Mouse (Mus musculus) thymus, adult 2 months (tissue): Measurements from ENCODE around the gene Plekha5. TPM values are rescaled to one million over a fixed set of nuclear protein-coding genes. Genes with fewer than 3 reads are reported as not detected.

Source experiments
- DNase-seq: peaks from one replicate; pipeline ENCODE4 v3.0.0; 2021
- H3K27ac ChIP-seq: fragments of 200-500 bp; 2 replicates; pipeline ENCODE4 v1.5.1; 2012; ENCODE audit warnings: low read length, control low read depth; ENCODE audit not compliant: control insufficient read depth, insufficient read depth
- H3K27me3 ChIP-seq: fragments of 200-500 bp; 2 replicates; pipeline ENCODE4 v1.6.1; 2012; ENCODE audit warnings: mild to moderate bottlenecking, low read length, moderate library complexity, mixed read lengths; ENCODE audit not compliant: control insufficient read depth, insufficient read depth
- H3K36me3 ChIP-seq: fragments of 200-500 bp; 2 replicates; pipeline ENCODE4 v1.6.1; 2012; ENCODE audit warnings: mild to moderate bottlenecking, low read length, moderate library complexity; ENCODE audit not compliant: control insufficient read depth, insufficient read depth
- H3K4me1 ChIP-seq: fragments of 200-500 bp; replicated peaks from 2 replicates; pipeline ENCODE4 v1.6.1; 2012; ENCODE audit warnings: low read length; ENCODE audit not compliant: control insufficient read depth, insufficient read depth
- H3K4me3 ChIP-seq: fragments of 200-500 bp; 2 replicates; pipeline ENCODE4 v1.5.1; 2012; ENCODE audit warnings: mild to moderate bottlenecking, low read length, control low read depth, moderate library complexity; ENCODE audit not compliant: control insufficient read depth, insufficient read depth
- CTCF ChIP-seq: fragments of 200-500 bp; IDR thresholded peaks from 2 replicates; pipeline ENCODE4 v1.5.1; 2012; ENCODE audit warnings: mild to moderate bottlenecking, control low read depth, low read length, moderate library complexity, borderline replicate concordance; ENCODE audit not compliant: control insufficient read depth, poor library complexity, insufficient read depth; ENCODE audit errors: extremely low read depth
- POLR2A ChIP-seq: fragments of 200-500 bp; IDR thresholded peaks from 2 replicates; pipeline ENCODE4 v1.6.1; 2012; ENCODE audit warnings: mild to moderate bottlenecking, low read length, control low read depth, moderate library complexity; ENCODE audit not compliant: control insufficient read depth, poor library complexity, insufficient read depth; ENCODE audit errors: extremely low read depth
- WGBS: fragments of 180-500 bp; shearing (Covaris S2); methylation state at CpG from one replicate; pipeline ENCODE4 v1.1.7; 2018; 5-methylcytosine and 5-hydroxymethylcytosine counted together
- polyA plus RNA-seq: library from polyadenylated mRNA; depleted of rRNA; stranded (reverse); fragments of >200 nt; gene quantifications from 2 replicates; pipeline ENCODE4 v1.2.3, GENCODE M21; 2012

Plekha5 gene
- polyA plus RNA-seq, 1 experiment: 25.5 TPM

GRCm38 (mm10) chr6:140605732-140606131, 181.9 kb downstream of the Plekha5 start:
- H3K4me3 ChIP-seq: no peak overlapping the region
- WGBS: 93% methylated on average over 3 of the region's 3 CpGs
- H3K27ac ChIP-seq: no peak overlapping the region
- no peak for TF ChIP-seq CTCF
- TF ChIP-seq POLR2A: no peak
- DNase-seq: no peak
- no peaks in the 10 kb centered on the region for H3K4me1 ChIP-seq
- no peaks in the 10 kb centered on the region for H3K27me3 ChIP-seq
- H3K36me3 ChIP-seq: no peaks in the 10 kb centered on the region

- Histone ChIP-seq H3K27ac (no peak overlapping the region), H3K36me3 (no peaks in the 10 kb centered on the region), H3K27me3 (no peaks in the 10 kb centered on the region), H3K4me1 (no peaks in the 10 kb centered on the region), H3K4me3 (no peak overlapping the region)
- WGBS: 95% methylated on average over 10 of the region's 10 CpGs
- DNase-seq: no peak
- TF ChIP-seq CTCF: no peak
- TF ChIP-seq POLR2A: no peak
These were observed 182.7 kb downstream of the Plekha5 start for GRCm38 (mm10) chr6:140606534-140606933.

GRCm38 (mm10) chr6:140608666-140609065, 184.8 kb downstream of the Plekha5 start:
- H3K4me1 ChIP-seq: no peaks in the 10 kb centered on the region
- WGBS: 96% methylated on average over 6 of the region's 6 CpGs
- no peaks in the 10 kb centered on the region for H3K36me3 ChIP-seq
- H3K27ac ChIP-seq: no peak overlapping the region
- DNase-seq: no peak
- H3K4me3 ChIP-seq: no peak overlapping the region
- TF ChIP-seq POLR2A: no peak
- TF ChIP-seq CTCF: no peak
- no peaks in the 10 kb centered on the region for H3K27me3 ChIP-seq

GRCm38 (mm10) chr6:140609533-140609932, 185.7 kb downstream of the Plekha5 start:
- H3K4me1 ChIP-seq: no peaks in the 10 kb centered on the region
- TF ChIP-seq POLR2A: no peak
- TF ChIP-seq CTCF: no peak
- no peaks in the 10 kb centered on the region for H3K27me3 ChIP-seq
- no peak overlapping the region for H3K27ac ChIP-seq
- DNase-seq: no peak
- 89% methylated on average over 4 of the region's 4 CpGs for WGBS
- no peak overlapping the region for H3K4me3 ChIP-seq
- no peaks in the 10 kb centered on the region for H3K36me3 ChIP-seq

GRCm38 (mm10) chr6:140610117-140610516, 186.3 kb downstream of the Plekha5 start:
- no peak for DNase-seq
- 46% methylated on average over 5 of the region's 5 CpGs for WGBS
- Histone ChIP-seq H3K27ac (no peak overlapping the region), H3K36me3 (no peaks in the 10 kb centered on the region), H3K4me1 (no peaks in the 10 kb centered on the region), H3K27me3 (no peaks in the 10 kb centered on the region), H3K4me3 (no peak overlapping the region)
- TF ChIP-seq POLR2A (no peak), CTCF (no peak)

GRCm38 (mm10) chr6:140611282-140611681, 187.4 kb downstream of the Plekha5 start:
- TF ChIP-seq POLR2A: no peak
- no peak for TF ChIP-seq CTCF
- Histone ChIP-seq H3K4me1 (no peaks in the 10 kb centered on the region), H3K27ac (no peak overlapping the region), H3K36me3 (no peaks in the 10 kb centered on the region), H3K4me3 (no peak overlapping the region), H3K27me3 (no peaks in the 10 kb centered on the region)
- 92% methylated on average over 4 of the region's 4 CpGs for WGBS
- no peak for DNase-seq

GRCm38 (mm10) chr6:140611893-140612473, 188.1 kb downstream of the Plekha5 start:
- Histone ChIP-seq H3K27ac (no peak overlapping the region), H3K4me3 (no peak overlapping the region), H3K4me1 (no peaks in the 10 kb centered on the region), H3K27me3 (no peaks in the 10 kb centered on the region), H3K36me3 (no peaks in the 10 kb centered on the region)
- no peak for DNase-seq
- TF ChIP-seq POLR2A (no peak), CTCF (no peak)
- WGBS: 95% methylated on average over 13 of the region's 13 CpGs
